Mouse (Mus musculus) forebrain, postnatal 0 days (tissue): ENCODE data around the gene Trdn. TPM values are rescaled to one million over a fixed set of nuclear protein-coding genes. Genes with fewer than 3 reads are reported as not detected.

Experiments
- ATAC-seq: fragments of 200-750 bp; cut with Nextera tagmentation; 2 replicates; pipeline ENCODE4 v1.8.0; 2017; ENCODE audit warnings: mild to moderate bottlenecking, moderate library complexity
- DNase-seq: peaks from one replicate; pipeline ENCODE4 v3.0.0-alpha.2; 2015
- H3K27ac ChIP-seq: fragments of 300-500 bp; sonication (generic); 2 replicates; pipeline ENCODE4 v1.5.1; 2014; ENCODE audit warnings: low read depth, mild to moderate bottlenecking, antibody characterized with exemption, low read length, moderate library complexity, mixed read lengths
- H3K27me3 ChIP-seq: fragments of 300-500 bp; sonication (generic); 2 replicates; pipeline ENCODE4 v1.6.1; 2014; ENCODE audit warnings: mild to moderate bottlenecking, low read length, mixed read lengths; ENCODE audit not compliant: insufficient read depth
- H3K36me3 ChIP-seq: fragments of 300-500 bp; sonication (generic); 2 replicates; pipeline ENCODE4 v1.6.1; 2014; ENCODE audit warnings: mild to moderate bottlenecking, moderate library complexity; ENCODE audit not compliant: insufficient read depth
- H3K4me1 ChIP-seq: fragments of 300-500 bp; sonication (generic); 2 replicates; pipeline ENCODE4 v1.6.1; 2014; ENCODE audit warnings: antibody characterized with exemption; ENCODE audit not compliant: insufficient read depth
- H3K4me2 ChIP-seq: fragments of 300-500 bp; sonication (generic); 2 replicates; pipeline ENCODE4 v1.6.1; 2014; ENCODE audit warnings: low read depth, mild to moderate bottlenecking, moderate library complexity
- H3K4me3 ChIP-seq: fragments of 300-500 bp; sonication (generic); 2 replicates; pipeline ENCODE4 v1.5.1; 2014; ENCODE audit warnings: low read depth, low read length, mixed read lengths
- H3K9ac ChIP-seq: fragments of 300-500 bp; sonication (generic); 2 replicates; pipeline ENCODE4 v1.6.1; 2014; ENCODE audit warnings: mild to moderate bottlenecking
- H3K9me3 ChIP-seq: fragments of 300-500 bp; sonication (generic); 2 replicates; pipeline ENCODE4 v1.6.1; 2016; ENCODE audit warnings: low read length
- CTCF ChIP-seq: sonication (generic); IDR thresholded peaks from 2 replicates; pipeline ENCODE4 v1.5.1; 2016; ENCODE audit warnings: antibody characterized with exemption, control low read depth, low read depth
- WGBS: fragments of 180-500 bp; shearing (Covaris S2); extraction: QIAGEN DNeasy Blood & Tissue Kit; methylation state at CpG from one replicate; pipeline ENCODE4 v1.1.7; 2014; 5-methylcytosine and 5-hydroxymethylcytosine counted together
- polyA plus RNA-seq: library from polyadenylated mRNA; unstranded; fragments of >200 nt; fragmentation: Nextera tagmentation; extraction: Ambion mirVana; gene quantifications from 2 replicates; pipeline ENCODE4 v1.2.1, GENCODE M21; 2015
- total RNA-seq: library from RNA; depleted of rRNA; stranded (reverse); fragments of >200 nt; gene quantifications from 2 replicates; pipeline ENCODE4 v1.2.3, GENCODE M21; 2014; rRNA removed

The Trdn gene
- total and polyA plus RNA-seq, 2 experiments from 2014 or later, result 0.19 to 0.56 TPM

- H3K9me3 ChIP-seq, result no peaks in the 10 kb centered on the region
- H3K4me1 ChIP-seq, result no peaks in the 10 kb centered on the region
- H3K4me2 ChIP-seq, result no peak overlapping the region
- ATAC-seq, result no peak
- H3K9ac ChIP-seq, result no peak overlapping the region
- H3K4me3 ChIP-seq, result no peak overlapping the region
- no peak for DNase-seq
- H3K27ac ChIP-seq, result no peak overlapping the region
- no peaks in the 10 kb centered on the region for H3K36me3 ChIP-seq
- no peak for TF ChIP-seq CTCF
- H3K27me3 ChIP-seq, result no peaks in the 10 kb centered on the region
- 75% methylated on average over 2 of the region's 2 CpGs for WGBS
Observed at GRCm38 (mm10) chr10:33370534-33370933, 290.2 kb downstream of the Trdn start.

GRCm38 (mm10) chr10:33375474-33376029 is 295.2 kb downstream of the Trdn start:
- Histone ChIP-seq H3K4me2 (no peak overlapping the region), H3K4me3 (no peak overlapping the region), H3K9ac (no peak overlapping the region), H3K27me3 (no peaks in the 10 kb centered on the region), H3K36me3 (no peaks in the 10 kb centered on the region), H3K4me1 (no peaks in the 10 kb centered on the region), H3K27ac (no peak overlapping the region), H3K9me3 (no peaks in the 10 kb centered on the region)
- ATAC-seq (no peak), DNase-seq (no peak)
- WGBS, result 54% methylated on average over 2 of the region's 2 CpGs
- TF ChIP-seq CTCF, result no peak

Other genes starting within 250 kb of the Trdn start
- 85.0 and 90.1 TPM in 2 replicates for gene Nkain2, start 190.1 kb upstream of the Trdn start, total RNA-seq
- gene Nkain2, start 190.1 kb upstream of the Trdn start, polyA plus RNA-seq, result 24.7 and 25.9 TPM in 2 replicates